Mouse (Mus musculus) bone marrow macrophage, adult 2 months (primary cell): ENCODE measurements around the gene Dlx3.

ENCODE experiments used
- CTCF ChIP-seq: IDR thresholded peaks from 2 replicates; pipeline ENCODE4 v1.5.1; 2012; ENCODE audit warnings: low read depth, mild to moderate bottlenecking, low read length, moderate library complexity
- POLR2A ChIP-seq: IDR thresholded peaks from 2 replicates; pipeline ENCODE4 v1.6.1; 2012; ENCODE audit warnings: mild to moderate bottlenecking, low read depth, low read length, borderline replicate concordance

- TF ChIP-seq POLR2A: no peak
- no peak for TF ChIP-seq CTCF
These were observed 45.2 kb upstream of the Dlx3 start for GRCm38 (mm10) chr11:95074694-95075093.
